Mouse (Mus musculus): ENCODE measurements around the gene R3hcc1l. TPM values are rescaled to one million over a fixed set of nuclear protein-coding genes. Genes with fewer than 3 reads are reported as not detected.

The R3hcc1l gene
- total RNA-seq, 2 experiments from 2014 or later: 30.8 to 40.5 TPM

Other genes with a start within 250 kb of the R3hcc1l start
- gene Crtac1, start 87.0 kb upstream of the R3hcc1l start, total RNA-seq (2015): 1.2 and 2.6 TPM in 2 replicates
- not detected in 2 replicates for gene Crtac1, start 87.0 kb upstream of the R3hcc1l start, total RNA-seq (2017)
- not detected in 2 replicates for gene Loxl4, start 94.1 kb downstream of the R3hcc1l start, total RNA-seq (2015)
- gene Loxl4, start 94.1 kb downstream of the R3hcc1l start, total RNA-seq (2017): not detected in 2 replicates
- gene Pyroxd2, start 234.0 kb downstream of the R3hcc1l start, total RNA-seq (2015): 0.98 and 1.5 TPM in 2 replicates
- 0.40 and 2.0 TPM in 2 replicates for gene Pyroxd2, start 234.0 kb downstream of the R3hcc1l start, total RNA-seq (2017)

Data from megakaryocyte, adult 5-6 weeks (primary cell).